ENCODE assay signal across 16 mouse cellular contexts in the genomic region with DNA sequence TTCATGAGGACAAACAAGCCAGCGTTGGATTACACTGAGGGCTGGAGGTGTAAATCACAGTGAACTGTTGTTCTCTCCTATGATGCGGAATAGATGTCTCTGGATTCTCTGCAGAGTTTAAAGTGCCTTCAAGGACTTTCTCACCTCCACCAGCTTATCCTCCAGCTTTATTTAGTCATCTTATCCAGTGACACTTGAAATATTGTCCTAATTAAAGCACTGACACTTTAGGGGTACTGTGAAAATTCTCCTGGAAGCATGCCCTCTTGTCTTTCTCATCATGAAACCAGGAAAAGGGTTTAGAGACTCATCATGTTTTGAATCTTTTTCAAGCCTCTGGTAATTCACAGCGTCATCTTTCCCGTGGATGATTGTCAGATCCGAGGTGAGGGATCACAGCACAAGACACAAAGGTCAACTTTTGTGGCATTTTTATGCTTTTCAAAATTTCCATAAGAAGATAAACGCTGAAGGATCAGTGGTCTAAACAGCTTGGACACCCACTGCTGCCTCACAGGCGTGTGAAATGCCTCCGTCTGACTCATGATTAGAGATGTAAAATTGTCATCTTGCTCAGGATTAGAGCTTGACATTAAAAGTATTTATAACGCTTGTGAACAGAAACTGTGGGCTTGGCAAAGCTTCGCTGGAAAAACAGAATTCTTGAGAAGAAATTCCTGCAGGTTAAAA.
DNase-seq lines count a peak whose midpoint lies in the region; ATAC-seq and TF ChIP-seq lines count a peak whose summit lies in the region.
"Had no signal": no experiment of that assay in that cellular context is flagged by ENCODE, and none has a peak within 500 bp of the region (broad histone marks: within the 10 kb centered on the region; RNA-seq: fewer than 3 reads in every experiment).

No protein-coding gene starts in this region.

- no peak for DNase-seq in frontal cortex, postnatal 25 days (ENCODE audit: low spot score in 2 of 2)
- peak in 1 of 2 experiments; percentile 19 for DNase-seq in left cerebral cortex, adult 2 months (ENCODE audit: extremely low spot score in 1 of 2, low spot score in 2 of 2)
- no peak for DNase-seq in left cerebral cortex, adult 11 months (ENCODE audit: low spot score)
- DNase-seq in telencephalon, adult 2 months (ENCODE audit: low read depth, low spot score) = peak; percentile 39
- no peak for DNase-seq in urinary bladder, postnatal 10 days (ENCODE audit: low spot score)
- DNase-seq: adrenal gland, postnatal 25 days; kidney, adult 9 months; thymus, postnatal 25 days had no signal

- H3K9me3 ChIP-seq in heart, embryonic 16.5 days (replicated peaks; ENCODE audit: control insufficient read depth, low read length) = no peaks in the 10 kb centered on the region
- H3K9me3 ChIP-seq: embryonic facial prominence, embryonic 15.5 days; forebrain, embryonic 15.5 days; limb, embryonic 10.5 days; midbrain, embryonic 13.5 days; stomach, embryonic 15.5 days had no signal

- TF ChIP-seq CTCF in left cerebral cortex, adult 2 months (IDR thresholded peaks at IDR 0.05) = no peak

- H3K27me3 ChIP-seq in heart, embryonic 16.5 days (ENCODE audit: control insufficient read depth, insufficient read depth, low read length) = no peaks in the 10 kb centered on the region
- H3K27me3 ChIP-seq: embryonic facial prominence, embryonic 15.5 days; forebrain, embryonic 15.5 days; midbrain, embryonic 13.5 days; stomach, embryonic 15.5 days had no signal

- H3K4me3 ChIP-seq in left cerebral cortex, adult 2 months = no peak overlapping the region
- peak overlapping the region; percentile 22 for H3K4me3 ChIP-seq in heart, embryonic 16.5 days (ENCODE audit: low read length)
- H3K4me3 ChIP-seq: embryonic facial prominence, embryonic 15.5 days; forebrain, embryonic 15.5 days; limb, embryonic 10.5 days; midbrain, embryonic 13.5 days; stomach, embryonic 15.5 days had no signal

- intact Hi-C loops in left cerebral cortex, adult 2 months (cut with DNase I) = loop anchor here (5.0 to 10.0 kb wide), 8 partner anchors 91 to 1014 kb away; a partner anchor contains a TSS

- peak overlapping the region; percentile 52 for H3K4me2 ChIP-seq in heart, embryonic 16.5 days (ENCODE audit: low read depth, low read length)
- H3K4me2 ChIP-seq: embryonic facial prominence, embryonic 15.5 days; forebrain, embryonic 15.5 days; midbrain, embryonic 13.5 days; stomach, embryonic 15.5 days had no signal

- 30% methylated on average over 10 of the region's 10 CpGs for WGBS in heart, embryonic 16.5 days

- H3K4me1 ChIP-seq in heart, embryonic 16.5 days (ENCODE audit: control insufficient read depth, insufficient read depth, low read length) = 0 out of 2 replicates have a peak, but pooled peaks cover 3% of the 10 kb centered on the region
- H3K4me1 ChIP-seq: embryonic facial prominence, embryonic 15.5 days; limb, embryonic 10.5 days; stomach, embryonic 15.5 days had no signal

- H3K27ac ChIP-seq in left cerebral cortex, adult 2 months = peak overlapping the region; percentile 19; the same call in 1 of the 2 replicates
- peak overlapping the region; percentile 77 for H3K27ac ChIP-seq in heart, embryonic 16.5 days (ENCODE audit: low read length)
- H3K27ac ChIP-seq: embryonic facial prominence, embryonic 15.5 days; forebrain, embryonic 15.5 days; limb, embryonic 10.5 days; liver, embryonic 14.5 days; midbrain, embryonic 13.5 days; stomach, embryonic 15.5 days had no signal

- peak overlapping the region; percentile 38 for H3K9ac ChIP-seq in heart, embryonic 16.5 days (ENCODE audit: low read length)
- H3K9ac ChIP-seq: embryonic facial prominence, embryonic 15.5 days; forebrain, embryonic 15.5 days; liver, embryonic 14.5 days; midbrain, embryonic 13.5 days; stomach, embryonic 15.5 days had no signal

- no peaks in the 10 kb centered on the region for H3K36me3 ChIP-seq in heart, embryonic 16.5 days (ENCODE audit: control insufficient read depth, insufficient read depth)
- H3K36me3 ChIP-seq: embryonic facial prominence, embryonic 15.5 days; forebrain, embryonic 15.5 days; limb, embryonic 10.5 days; midbrain, embryonic 13.5 days; stomach, embryonic 15.5 days had no signal

- ATAC-seq in frontal cortex, adult (ENCODE audit: low TSS enrichment) = peak; percentile 58; the same call in 1 of the 2 replicates
- peak; percentile 80 for ATAC-seq in heart, embryonic 16.5 days (replicated peaks; ENCODE audit: extremely low read depth, insufficient read depth, low FRiP score)
- ATAC-seq: forebrain, embryonic 15.5 days; midbrain, embryonic 13.5 days had no signal
